Mouse (Mus musculus) CH12.LX (cell line): ENCODE measurements at regions not wholly inside any gene's neighbourhood (a gene's known extent, or its start where the extent isn't known, plus 50 kb on each side); places are given as distances from the start of the nearest gene placed in this dataset.

ENCODE experiments used
- DNase-seq: peaks from one replicate; pipeline ENCODE4 v3.0.0-alpha.2; 2013; ENCODE audit errors: extremely low read depth
- H3K27ac ChIP-seq: 2 replicates; pipeline ENCODE4 v1.5.1; 2012; ENCODE audit warnings: low read depth, mild to moderate bottlenecking, control low read depth, moderate library complexity; ENCODE audit not compliant: insufficient read depth
- H3K27me3 ChIP-seq: replicated peaks from 2 replicates; pipeline ENCODE3; 2012; ENCODE audit warnings: inconsistent platforms
- H3K36me3 ChIP-seq, 2 experiments: replicated peaks in 1 of 2; 2 replicates each; pipeline versions ENCODE3 to v1.6.1; 2012; ENCODE audit warnings: inconsistent platforms in 1 of 2, low read length in 1 of 2, mild to moderate bottlenecking in 1 of 2, mixed read lengths in 1 of 2, moderate library complexity in 1 of 2; ENCODE audit not compliant: control insufficient read depth in 1 of 2, insufficient read depth in 1 of 2
- H3K4me1 ChIP-seq, 2 experiments: 2 replicates each; pipeline ENCODE4 v1.6.1; 2012; ENCODE audit warnings: inconsistent platforms in 1 of 2, moderate library complexity in 1 of 2; ENCODE audit not compliant: insufficient read depth in 2 of 2, control insufficient read depth in 1 of 2
- H3K4me2 ChIP-seq: 2 replicates; pipeline ENCODE4 v1.6.1; 2012; ENCODE audit warnings: low read depth, mild to moderate bottlenecking, control low read depth; ENCODE audit not compliant: poor library complexity, insufficient read depth, severe bottlenecking
- H3K4me3 ChIP-seq, 3 experiments: fragments of 150-350 bp in 1 of 3; sonication (generic) in 1 of 3; replicated peaks in 1 of 3; 2 replicates each; pipeline versions ENCODE3 to v1.5.1; 2011 to 2012; ENCODE audit warnings: low read depth in 2 of 3, low read length in 2 of 3, mild to moderate bottlenecking in 2 of 3, moderate library complexity in 2 of 3, control low read depth in 1 of 3, improper control_type of control experiment in 1 of 3, inconsistent platforms in 1 of 3, mixed read lengths in 1 of 3; ENCODE audit not compliant: poor library complexity in 1 of 3
- H3K79me2 ChIP-seq: replicated peaks from 2 replicates; pipeline ENCODE4 v1.6.1; 2012; ENCODE audit warnings: mild to moderate bottlenecking, moderate library complexity; ENCODE audit not compliant: control insufficient read depth, poor library complexity, insufficient read depth, severe bottlenecking; ENCODE audit errors: extremely low read depth
- H3K9ac ChIP-seq: 2 replicates; pipeline ENCODE4 v1.6.1; 2012; ENCODE audit warnings: low read depth, mild to moderate bottlenecking, control low read depth, moderate library complexity; ENCODE audit not compliant: insufficient read depth
- H3K9me3 ChIP-seq: replicated peaks from 2 replicates; pipeline ENCODE3; 2012; ENCODE audit warnings: low read length, inconsistent platforms, mixed read lengths
- CTCF ChIP-seq, 2 experiments: IDR thresholded peaks in 1 of 2; conservative IDR thresholded peaks in 1 of 2; 2 replicates each; pipeline ENCODE4 v1.5.1; 2011 to 2012; ENCODE audit warnings: low read depth in 2 of 2, low read length in 2 of 2, improper control_type of control experiment in 1 of 2, inconsistent platforms in 1 of 2, mild to moderate bottlenecking in 1 of 2, moderate library complexity in 1 of 2
- ETS1 ChIP-seq: conservative IDR thresholded peaks from 2 replicates; pipeline ENCODE4 v1.6.1; 2012; ENCODE audit warnings: low read depth, mild to moderate bottlenecking, inconsistent platforms, low read length, improper control_type of control experiment, moderate library complexity
- IRF4 ChIP-seq: IDR thresholded peaks from 2 replicates; pipeline ENCODE4 v1.6.1; 2014; ENCODE audit warnings: low read depth, mild to moderate bottlenecking, inconsistent platforms, low read length, improper control_type of control experiment
- JUND ChIP-seq: conservative IDR thresholded peaks from 2 replicates; pipeline ENCODE4 v1.6.1; 2011; ENCODE audit warnings: low read depth, low read length, improper control_type of control experiment
- KAT2A ChIP-seq: IDR thresholded peaks from 2 replicates; pipeline ENCODE4 v1.6.1; 2012; ENCODE audit warnings: low read length, improper control_type of control experiment, inconsistent platforms; ENCODE audit not compliant: insufficient replicate concordance
- MAFK ChIP-seq: IDR thresholded peaks from 2 replicates; pipeline ENCODE4 v1.6.1; 2011; ENCODE audit warnings: low read length, improper control_type of control experiment; ENCODE audit not compliant: insufficient replicate concordance
- MAX ChIP-seq: IDR thresholded peaks from 2 replicates; pipeline ENCODE4 v1.6.1; 2011; ENCODE audit warnings: low read length, improper control_type of control experiment
- POLR2A ChIP-seq: IDR thresholded peaks from 2 replicates; pipeline ENCODE4 v1.6.1; 2011; ENCODE audit warnings: low read depth, mild to moderate bottlenecking, improper control_type of control experiment, low read length
- POLR2AphosphoS2 ChIP-seq: IDR thresholded peaks from 2 replicates; pipeline ENCODE4 v1.6.1; 2011; ENCODE audit warnings: low read depth, low read length, improper control_type of control experiment
- RAD21 ChIP-seq: IDR thresholded peaks from 2 replicates; pipeline ENCODE4 v1.6.1; 2011; ENCODE audit warnings: low read depth, mild to moderate bottlenecking, low read length, improper control_type of control experiment, moderate library complexity
- RCOR1 ChIP-seq: conservative IDR thresholded peaks from 2 replicates; pipeline ENCODE4 v1.6.1; 2012; ENCODE audit warnings: low read depth, mild to moderate bottlenecking, inconsistent platforms, low read length, improper control_type of control experiment
- SMC3 ChIP-seq: IDR thresholded peaks from 2 replicates; pipeline ENCODE4 v1.6.1; 2011; ENCODE audit warnings: low read depth, low read length, improper control_type of control experiment
- TCF12 ChIP-seq: IDR thresholded peaks from 2 replicates; pipeline ENCODE4 v1.6.1; 2014; ENCODE audit warnings: low read depth, mild to moderate bottlenecking, inconsistent platforms, low read length, improper control_type of control experiment
- ZC3H11A ChIP-seq: IDR thresholded peaks from 2 replicates; pipeline ENCODE4 v1.6.1; 2012; ENCODE audit warnings: low read depth, mild to moderate bottlenecking, inconsistent platforms, low read length, improper control_type of control experiment
- dilution Hi-C: fragments of 300-500 bp; cut with MboI; formaldehyde crosslinking; loops from 2 replicates; pipeline ENCODE4 v1.14.3; 2020; ENCODE audit warnings: low sequenced_read_pairs; ENCODE audit not compliant: extremely low pct_unique_long_range_greater_than_20kb, extremely low pct_ligation_motif_present
- in situ Hi-C: fragments of 300-500 bp; cut with MboI; formaldehyde crosslinking; loops from 3 replicates; pipeline ENCODE4 v1.14.3; 2019; ENCODE audit warnings: low sequenced_read_pairs, low pct_ligation_motif_present, low pct_unique_long_range_greater_than_20kb, mixed read lengths

DNA sequence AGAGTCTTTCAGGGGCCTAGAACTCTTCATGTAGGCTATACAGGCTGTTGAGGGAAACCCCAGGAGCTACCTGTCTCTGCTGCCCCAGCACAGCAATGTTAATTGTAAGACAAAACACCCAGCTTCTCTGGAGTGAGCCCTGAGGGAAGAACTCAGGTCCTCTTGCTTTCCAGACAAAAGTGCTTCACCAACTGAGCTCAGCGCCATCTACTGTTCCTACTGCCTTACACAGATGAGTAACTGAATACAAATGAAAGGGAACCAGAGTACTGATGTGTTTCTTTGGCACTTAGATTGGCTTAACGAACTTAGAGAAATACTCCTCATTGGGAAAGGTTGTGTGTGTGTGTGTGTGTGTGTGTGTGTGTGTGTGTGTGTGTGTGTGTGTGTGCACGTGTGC is 603.1 kb upstream of the Hs6st1 start:
- dilution Hi-C loops = no loop called here
- H3K27me3 ChIP-seq = no peaks in the 10 kb centered on the region
- H3K9ac ChIP-seq = no peak overlapping the region
- H3K4me2 ChIP-seq = peak overlapping the region; percentile 78
- H3K4me1 ChIP-seq = no peaks in the 10 kb centered on the region
- TF ChIP-seq MAFK (no peak), ZC3H11A (no peak), POLR2AphosphoS2 (no peak), RAD21 (peak; percentile 38), CTCF (conservative IDR thresholded peaks at IDR 0.05 in 1 of 2, IDR thresholded peaks at IDR 0.05 in 1 of 2; ENCODE audit: low read depth in 2 of 2, low read length in 2 of 2) (peak in 1 of 2 experiments; percentile 59; a peak in 2 of 4 replicates), TCF12 (no peak), SMC3 (peak; percentile 44), RCOR1 (no peak)
- H3K27ac ChIP-seq = no peak overlapping the region
- no peak overlapping the region for H3K4me3 ChIP-seq
- DNase-seq = peak; percentile 16
- in situ Hi-C loops = no loop called here
- no peaks in the 10 kb centered on the region for H3K9me3 ChIP-seq
- no peaks in the 10 kb centered on the region for H3K36me3 ChIP-seq
- H3K79me2 ChIP-seq = no peaks in the 10 kb centered on the region

DNA sequence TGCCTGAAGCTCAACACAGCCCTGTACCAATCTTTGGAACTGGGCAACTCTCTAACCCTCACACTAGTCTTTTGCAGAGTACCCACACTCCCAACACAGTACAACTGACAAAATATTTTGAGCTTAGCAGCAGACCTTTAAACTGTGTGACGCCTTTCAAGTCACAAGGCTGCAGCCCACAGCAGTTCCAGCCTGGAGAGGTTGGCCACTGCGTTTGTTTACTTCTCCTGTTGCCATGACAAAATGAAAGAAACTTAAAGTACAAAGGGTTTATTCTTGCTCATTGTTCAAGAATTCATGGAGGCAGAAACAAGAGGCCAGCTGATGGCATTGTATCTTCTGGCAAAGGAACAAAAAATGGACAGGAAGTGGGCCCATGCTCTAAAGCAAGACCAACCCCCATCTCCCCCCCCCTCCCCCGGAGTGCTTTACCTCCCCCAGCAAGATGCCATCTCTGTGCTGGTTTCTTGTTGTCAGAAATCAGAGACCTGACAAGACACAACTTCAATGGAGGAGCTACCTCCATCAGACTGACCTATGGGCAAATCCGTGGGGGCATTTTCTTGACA is 598.9 kb upstream of the Hs6st1 start:
- in situ Hi-C loops = no loop called here

DNA sequence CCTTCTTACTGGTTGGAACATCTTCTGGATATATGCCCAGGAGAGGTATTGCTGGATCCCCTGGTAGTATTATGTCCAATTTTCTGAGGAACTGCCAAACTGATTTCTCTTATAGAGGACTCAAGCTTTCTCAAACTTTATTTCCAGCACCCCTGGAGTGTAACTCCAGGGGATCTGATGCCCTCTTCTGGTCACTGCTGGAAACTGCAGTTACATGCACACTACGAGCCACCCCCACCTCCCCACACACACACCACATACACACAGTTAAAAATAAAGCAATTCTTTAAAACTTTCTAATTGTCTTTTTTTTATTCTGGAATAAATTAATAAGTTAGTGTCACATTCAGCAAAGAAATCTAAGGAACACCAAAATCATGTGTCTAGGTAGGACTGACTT is 589.9 kb upstream of the Hs6st1 start:
- no peak overlapping the region for H3K4me2 ChIP-seq
- H3K27me3 ChIP-seq = no peaks in the 10 kb centered on the region
- no peaks in the 10 kb centered on the region for H3K36me3 ChIP-seq
- in situ Hi-C loops (no loop called here), dilution Hi-C loops (no loop called here)
- H3K9ac ChIP-seq = no peak overlapping the region
- no peak overlapping the region for H3K4me3 ChIP-seq
- H3K4me1 ChIP-seq = no peaks in the 10 kb centered on the region
- no peaks in the 10 kb centered on the region for H3K79me2 ChIP-seq
- peak; percentile 23 for DNase-seq
- H3K27ac ChIP-seq = no peak overlapping the region
- H3K9me3 ChIP-seq = peaks cover 11% of the 10 kb centered on the region
- TF ChIP-seq IRF4 = no peak
- no peak for TF ChIP-seq POLR2A
- peak; percentile 47 to 61; a peak in 3 of 4 replicates for TF ChIP-seq CTCF (conservative IDR thresholded peaks at IDR 0.05 in 1 of 2, IDR thresholded peaks at IDR 0.05 in 1 of 2; ENCODE audit: low read depth in 2 of 2, low read length in 2 of 2)
- peak; percentile 40 for TF ChIP-seq RAD21
- no peak for TF ChIP-seq KAT2A
- no peak for TF ChIP-seq MAX
- peak; percentile 32; the same call in 1 of the 2 replicates for TF ChIP-seq SMC3
- no peak for TF ChIP-seq JUND

More for the DNA sequence above, 598.9 kb upstream of the Hs6st1 start:
- DNase-seq = no peak
- Histone ChIP-seq H3K4me2 (no peak overlapping the region), H3K9me3 (peaks cover 11% of the 10 kb centered on the region), H3K27ac (no peak overlapping the region), H3K27me3 (no peaks in the 10 kb centered on the region), H3K36me3 (no peaks in the 10 kb centered on the region), H3K9ac (no peak overlapping the region), H3K79me2 (no peaks in the 10 kb centered on the region), H3K4me1 (no peaks in the 10 kb centered on the region), H3K4me3 (no peak overlapping the region)
- no peak for TF ChIP-seq ETS1
- dilution Hi-C loops = no loop called here
